Mouse (Mus musculus) spleen, adult 2 months (tissue): ENCODE results near the gene Tpt1.

Source experiments
- CTCF ChIP-seq: fragments of 200-500 bp; IDR thresholded peaks from 2 replicates; pipeline ENCODE4 v1.5.1; 2011; ENCODE audit warnings: mild to moderate bottlenecking, inconsistent platforms; ENCODE audit not compliant: insufficient read depth, insufficient read length, insufficient replicate concordance; ENCODE audit errors: extremely low read depth
- POLR2A ChIP-seq: fragments of 200-500 bp; IDR thresholded peaks from 2 replicates; pipeline ENCODE4 v1.6.1; 2011; ENCODE audit warnings: low read depth, low read length, inconsistent platforms

DNA sequence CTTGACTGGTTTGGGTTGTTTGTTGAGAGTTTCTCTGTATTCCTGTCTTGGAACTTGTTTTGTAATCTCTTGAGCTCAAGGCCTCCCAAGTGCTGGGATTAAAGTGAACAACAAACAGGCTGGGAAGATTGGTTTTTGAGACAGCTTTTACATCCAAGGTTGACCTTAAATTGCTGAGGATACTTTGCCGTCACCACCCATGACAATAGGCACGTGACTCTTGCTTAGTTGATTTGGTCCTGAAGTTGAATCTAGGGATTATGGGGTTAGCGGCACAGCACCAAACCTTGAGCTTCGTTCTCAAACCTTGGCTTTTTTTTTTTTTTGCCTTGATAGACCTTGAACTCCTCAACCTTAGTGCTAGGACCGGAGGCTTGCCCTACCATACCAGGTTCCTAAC is 4.3 kb downstream of the Tpt1 start:
- TF ChIP-seq CTCF: no peak
- no peak for TF ChIP-seq POLR2A
